Mouse (Mus musculus) lung, postnatal 36 days (tissue): ENCODE results near the gene Coro1c.
A peak's percentile ranks its signal among the peaks of the same experiment; 100 is the strongest.

Experiments
- DNase-seq: peaks from one replicate; pipeline ENCODE4 v3.0.0; 2022; ENCODE audit warnings: mixed read lengths

The Coro1c gene

GRCm38 (mm10) chr5:113882566-113883383, 25.8 kb downstream of the Coro1c start:
- DNase-seq: peak; percentile 61

GRCm38 (mm10) chr5:113881136-113881535, 27.4 kb downstream of the Coro1c start:
- no peak for DNase-seq

GRCm38 (mm10) chr5:113878943-113879617, 29.5 kb downstream of the Coro1c start:
- no peak for DNase-seq

GRCm38 (mm10) chr5:113877565-113877964, 31.0 kb downstream of the Coro1c start:
- DNase-seq: no peak

- DNase-seq: no peak
Observed at GRCm38 (mm10) chr5:113876176-113876575, 32.4 kb downstream of the Coro1c start.

GRCm38 (mm10) chr5:113875625-113876024, 32.9 kb downstream of the Coro1c start:
- no peak for DNase-seq

GRCm38 (mm10) chr5:113874063-113875024, 34.2 kb downstream of the Coro1c start:
- DNase-seq: peak; percentile 47

DNA sequence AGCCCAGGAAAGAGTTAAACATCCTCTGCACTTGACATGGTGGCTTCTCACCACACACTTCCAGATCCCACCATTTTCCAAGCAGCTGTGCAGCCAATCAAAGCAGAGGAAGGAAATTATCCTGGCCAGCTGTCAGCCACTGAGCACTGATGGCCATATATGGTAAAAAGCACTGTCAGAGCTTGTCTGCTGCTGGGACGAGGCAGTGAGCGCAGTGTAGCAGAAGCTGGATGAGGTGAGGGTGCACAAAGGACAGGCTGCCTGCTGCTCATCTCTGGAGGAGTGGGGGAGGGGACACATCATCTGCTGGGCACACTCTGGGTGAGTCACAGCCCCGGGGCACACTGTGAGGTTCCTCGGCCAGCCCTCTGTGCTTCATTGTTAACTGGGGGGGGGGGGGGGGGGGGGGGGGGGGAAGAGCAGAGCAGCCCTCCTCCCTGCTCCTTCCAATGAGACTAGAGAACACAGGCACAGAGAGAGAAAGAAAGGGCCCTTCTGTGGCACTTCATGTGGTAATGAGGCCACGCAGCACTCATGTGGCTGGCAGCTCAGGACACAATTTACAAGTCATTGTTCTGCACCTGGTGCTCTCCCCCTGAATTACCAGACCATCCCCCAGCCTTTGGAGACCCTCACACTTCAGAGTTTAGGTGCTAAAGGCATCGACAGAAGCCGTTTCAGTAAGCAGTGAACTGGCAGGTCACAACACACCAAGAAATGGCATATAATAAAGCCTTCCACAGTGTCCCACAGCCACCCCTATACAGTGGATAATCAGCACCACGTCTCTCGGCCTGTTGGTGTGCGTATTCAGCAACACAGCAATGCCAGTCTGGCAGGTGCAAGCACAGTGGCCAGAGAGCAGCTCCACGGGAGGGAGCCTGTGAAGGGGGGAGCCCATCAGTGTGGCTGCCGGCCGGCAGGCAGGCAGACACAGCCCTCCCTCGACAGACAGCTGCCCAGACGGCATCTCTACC, 35.3 kb downstream of the Coro1c start:
- DNase-seq: peak; percentile 79

DNA sequence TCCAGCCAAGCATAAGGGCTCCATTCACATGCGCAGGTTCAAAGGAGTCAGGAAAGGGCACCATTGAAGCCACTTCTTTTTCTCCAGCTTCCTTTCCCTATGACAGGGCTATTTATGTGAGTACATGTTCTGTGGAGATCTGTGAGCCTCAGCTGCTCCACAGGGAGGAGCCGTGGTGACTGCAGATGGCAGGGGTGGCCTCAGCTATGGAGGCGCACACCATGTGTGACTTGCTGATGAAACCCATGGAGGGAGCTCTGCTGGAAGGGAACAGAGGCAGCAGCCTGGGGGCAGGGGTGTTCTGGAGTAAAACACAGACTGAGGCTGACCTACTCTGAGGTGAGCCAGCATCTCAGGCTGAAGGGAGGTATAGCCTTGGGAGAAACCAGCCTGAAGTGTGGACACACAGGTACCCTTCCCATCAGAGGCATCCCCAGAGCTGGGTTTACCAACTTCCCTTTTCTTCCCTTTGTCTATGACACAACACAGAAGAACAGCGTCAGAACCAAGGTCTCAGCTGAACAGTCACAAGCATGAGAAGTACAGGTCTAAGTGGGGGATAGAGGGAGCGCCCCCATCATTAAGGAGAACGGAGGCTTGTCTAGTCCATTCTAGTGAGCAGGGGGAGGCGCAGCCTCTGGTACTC, 36.5 kb downstream of the Coro1c start:
- DNase-seq: peak; percentile 40

DNA sequence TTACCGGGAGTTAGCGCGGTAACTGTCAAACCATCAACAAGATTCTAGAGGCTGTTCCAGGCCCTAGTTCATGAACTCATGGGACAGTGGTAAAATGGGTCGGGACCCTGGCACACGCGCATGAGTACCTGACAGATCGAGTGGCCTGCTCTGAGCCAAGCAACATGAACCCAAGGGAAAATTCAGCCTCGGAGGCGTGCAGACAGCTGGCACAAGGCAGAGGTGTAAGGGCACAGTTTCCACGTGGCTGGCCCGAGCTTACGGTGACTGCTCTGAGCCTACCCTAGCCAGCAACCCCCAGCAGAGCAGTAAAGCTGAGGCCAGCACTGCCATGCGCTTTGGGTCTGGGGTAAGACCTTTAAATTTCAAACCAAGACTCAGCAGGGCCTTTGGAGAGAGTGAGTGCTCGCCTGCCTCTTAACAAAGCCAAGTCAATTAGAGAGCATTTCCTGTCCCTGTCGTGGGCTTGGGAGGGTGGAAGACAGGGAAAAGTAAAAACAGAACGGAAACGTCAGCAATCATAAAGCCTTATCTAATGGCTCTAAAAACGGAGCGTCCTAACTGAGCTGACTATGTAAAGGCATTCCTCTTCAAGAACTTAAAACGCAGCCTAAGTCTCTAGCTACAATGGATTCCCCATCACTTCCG, 38.0 kb downstream of the Coro1c start:
- DNase-seq: no peak

- peak; percentile 86 for DNase-seq
Observed at GRCm38 (mm10) chr5:113869132-113869531, 39.4 kb downstream of the Coro1c start.

- DNase-seq: no peak
Observed at GRCm38 (mm10) chr5:113864992-113865391, 43.6 kb downstream of the Coro1c start.

GRCm38 (mm10) chr5:113863994-113864393, 44.6 kb downstream of the Coro1c start:
- no peak for DNase-seq

DNA sequence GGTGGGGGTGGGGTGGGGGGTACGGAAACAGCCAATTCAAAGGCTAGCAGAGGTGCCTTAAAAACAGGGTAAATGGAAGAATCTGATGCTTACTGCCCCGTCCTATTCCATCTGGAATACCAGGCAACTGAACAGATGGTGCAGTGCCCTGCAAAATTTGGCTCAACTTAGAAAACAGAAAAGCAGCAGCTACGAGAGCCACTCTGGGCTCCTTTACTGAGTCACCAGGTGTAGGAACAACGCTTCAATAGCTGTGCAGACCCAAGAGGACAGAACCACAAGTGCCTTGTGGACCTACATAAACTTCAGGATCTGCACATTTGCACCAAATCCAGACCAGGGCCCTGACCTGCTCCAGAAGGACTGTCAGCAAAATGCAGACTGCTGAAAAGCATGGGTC, 46.1 kb downstream of the Coro1c start:
- DNase-seq: no peak

GRCm38 (mm10) chr5:113861294-113861693, 47.3 kb downstream of the Coro1c start:
- DNase-seq: no peak

- DNase-seq: peak; percentile 75
Observed at GRCm38 (mm10) chr5:113858971-113859370, 49.6 kb downstream of the Coro1c start.

- no peak for DNase-seq
Observed at GRCm38 (mm10) chr5:113858550-113858949, 50.0 kb downstream of the Coro1c start.

DNA sequence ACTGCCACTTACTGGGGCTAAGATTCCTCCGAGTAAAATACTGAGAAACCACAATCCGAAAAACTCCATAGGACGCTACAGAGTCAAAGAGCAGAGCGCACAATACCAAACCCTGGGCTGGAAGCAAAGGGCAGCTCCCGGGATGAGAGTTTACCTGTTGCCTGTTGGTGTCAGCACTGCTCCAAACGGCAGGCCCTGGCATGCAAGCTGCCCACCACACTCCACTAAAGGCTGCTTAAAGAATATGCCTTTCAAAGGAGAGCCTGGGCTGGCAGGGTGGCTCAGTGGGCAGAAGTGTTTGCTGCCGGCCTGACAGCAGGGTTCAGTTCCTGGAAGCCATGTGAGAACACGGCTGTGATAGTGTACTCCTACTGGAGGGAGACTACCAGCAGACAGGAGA, 50.9 kb downstream of the Coro1c start:
- DNase-seq: no peak

- DNase-seq: no peak
Observed at GRCm38 (mm10) chr5:113856631-113857030, 51.9 kb downstream of the Coro1c start.

- DNase-seq: peak; percentile 40
Observed at GRCm38 (mm10) chr5:113855696-113856095, 52.9 kb downstream of the Coro1c start.

GRCm38 (mm10) chr5:113855117-113855516, 53.4 kb downstream of the Coro1c start:
- no peak for DNase-seq
